Mouse (Mus musculus) embryonic facial prominence, embryonic 15.5 days (tissue): ENCODE measurements around the gene Fam110a. TPM values are rescaled to one million over a fixed set of nuclear protein-coding genes. Genes with fewer than 3 reads are reported as not detected.

Experiments used
- ATAC-seq: fragments of 200-750 bp; cut with Nextera tagmentation; 2 replicates; pipeline ENCODE4 v1.8.0; 2017; ENCODE audit warnings: low read depth, moderate TSS enrichment; ENCODE audit not compliant: insufficient number of reproducible peaks, low FRiP score, low TSS enrichment
- H3K27ac ChIP-seq: fragments of 300-500 bp; sonication (generic); replicated peaks from 2 replicates; pipeline ENCODE4 v1.5.1; 2015; ENCODE audit warnings: mild to moderate bottlenecking, inconsistent platforms
- H3K27me3 ChIP-seq: fragments of 300-500 bp; sonication (generic); 2 replicates; pipeline ENCODE4 v1.6.1; 2015; ENCODE audit warnings: inconsistent platforms
- H3K36me3 ChIP-seq: fragments of 300-500 bp; sonication (generic); 2 replicates; pipeline ENCODE4 v1.6.1; 2015; ENCODE audit warnings: mild to moderate bottlenecking, inconsistent platforms
- H3K4me1 ChIP-seq: fragments of 300-500 bp; sonication (generic); 2 replicates; pipeline ENCODE4 v1.6.1; 2015; ENCODE audit warnings: inconsistent platforms
- H3K4me2 ChIP-seq: fragments of 300-500 bp; sonication (generic); replicated peaks from 2 replicates; pipeline ENCODE4 v1.6.1; 2015; ENCODE audit warnings: mild to moderate bottlenecking, inconsistent platforms
- H3K4me3 ChIP-seq: fragments of 300-500 bp; sonication (generic); replicated peaks from 2 replicates; pipeline ENCODE4 v1.5.1; 2015; ENCODE audit warnings: mild to moderate bottlenecking, inconsistent platforms
- H3K9ac ChIP-seq: fragments of 300-500 bp; sonication (generic); 2 replicates; pipeline ENCODE4 v1.6.1; 2015; ENCODE audit warnings: inconsistent platforms
- H3K9me3 ChIP-seq: fragments of 300-500 bp; sonication (generic); replicated peaks from 2 replicates; pipeline ENCODE4 v1.6.1; 2016; ENCODE audit warnings: inconsistent platforms
- WGBS: fragments of 180-500 bp; shearing (Covaris S2); methylation state at CpG from one replicate; pipeline ENCODE4 v1.1.7; 2015; 5-methylcytosine and 5-hydroxymethylcytosine counted together
- polyA plus RNA-seq: library from polyadenylated mRNA; unstranded; fragments of >200 nt; fragmentation: Nextera tagmentation; extraction: Ambion mirVana; gene quantifications from 2 replicates; pipeline ENCODE4 v1.2.1, GENCODE M21; 2015

Fam110a gene
- polyA plus RNA-seq = 29.5 and 30.7 TPM in 2 replicates

GRCm38 (mm10) chr2:151979470-151980354, at the start of gene Fam110a:
Gene Fam110a, minus strand, starts transcription at chr2:151980219.
- Histone ChIP-seq H3K9ac (peak within 1 kb of the TSS; percentile 66), H3K27ac (peak within 1 kb of the TSS; percentile 22; the same call in 1 of the 2 replicates), H3K36me3 (no peaks in the 10 kb centered on the region), H3K4me3 (peak within 1 kb of the TSS; percentile 74), H3K4me1 (peaks cover 35% of the 10 kb centered on the region), H3K9me3 (no peaks in the 10 kb centered on the region), H3K4me2 (peak within 1 kb of the TSS; percentile 84), H3K27me3 (0 out of 2 replicates have a peak, but pooled peaks cover 5% of the 10 kb centered on the region)
- peak; percentile 73 for ATAC-seq
- WGBS = under 1% methylated on average over 45 of the region's 46 CpGs

GRCm38 (mm10) chr2:152029252-152030082, 49.4 kb upstream of the Fam110a start:
- Histone ChIP-seq H3K27ac (no peak overlapping the region), H3K4me3 (peak overlapping the region; percentile 67), H3K9ac (peak overlapping the region; percentile 21; the same call in 1 of the 2 replicates), H3K4me2 (peak overlapping the region; percentile 94), H3K36me3 (no peaks in the 10 kb centered on the region), H3K4me1 (peaks cover 6% of the 10 kb centered on the region), H3K9me3 (no peaks in the 10 kb centered on the region), H3K27me3 (peaks cover 41% of the 10 kb centered on the region)
- WGBS = 1% methylated on average over 54 of the region's 54 CpGs
- ATAC-seq = peak; percentile 85

DNA sequence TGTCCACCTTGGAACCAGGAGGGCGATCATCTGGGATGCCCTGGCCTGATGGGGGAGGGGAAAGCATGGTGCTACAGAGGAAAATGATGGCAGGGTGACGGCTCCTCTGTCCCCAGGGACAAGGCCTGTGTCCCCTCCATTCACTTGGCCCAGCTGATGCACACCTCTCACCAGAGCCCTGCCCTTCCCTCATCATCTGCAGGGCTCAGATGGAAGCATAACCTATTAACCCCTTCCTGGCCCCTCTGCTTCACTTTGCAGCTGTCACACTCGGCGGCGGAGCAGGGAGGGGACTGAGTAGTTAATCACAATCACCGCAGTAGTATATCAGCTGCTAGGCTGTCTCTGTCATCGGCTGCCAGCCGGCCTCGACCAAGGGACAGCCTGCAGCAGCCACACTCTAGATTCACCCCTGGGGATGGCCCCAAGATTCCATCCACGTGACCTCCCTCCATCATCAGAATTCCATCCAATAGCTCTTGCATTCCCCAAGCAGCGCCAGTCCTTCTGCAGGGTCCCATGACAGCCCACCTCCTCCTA, 44.9 kb upstream of the Fam110a start:
- ATAC-seq = peak; percentile 55; the same call in 1 of the 2 replicates
- Histone ChIP-seq H3K9ac (no peak overlapping the region), H3K36me3 (no peaks in the 10 kb centered on the region), H3K4me2 (no peak overlapping the region), H3K27me3 (peaks cover 17% of the 10 kb centered on the region), H3K27ac (no peak overlapping the region), H3K4me3 (no peak overlapping the region), H3K9me3 (no peaks in the 10 kb centered on the region), H3K4me1 (peaks cover 6% of the 10 kb centered on the region)
- WGBS = 56% methylated on average over 11 of the region's 11 CpGs

GRCm38 (mm10) chr2:152022022-152022421, 42.0 kb upstream of the Fam110a start:
- Histone ChIP-seq H3K4me3 (no peak overlapping the region), H3K36me3 (no peaks in the 10 kb centered on the region), H3K9me3 (no peaks in the 10 kb centered on the region), H3K9ac (no peak overlapping the region), H3K27me3 (peaks cover 7% of the 10 kb centered on the region; the same call in 1 of the 2 replicates), H3K4me2 (no peak overlapping the region), H3K27ac (no peak overlapping the region), H3K4me1 (no peaks in the 10 kb centered on the region)
- ATAC-seq = no peak

GRCm38 (mm10) chr2:152020255-152020654, 40.2 kb upstream of the Fam110a start:
- Histone ChIP-seq H3K4me2 (no peak overlapping the region), H3K9me3 (no peaks in the 10 kb centered on the region), H3K9ac (no peak overlapping the region), H3K4me1 (no peaks in the 10 kb centered on the region), H3K4me3 (no peak overlapping the region), H3K27me3 (no peaks in the 10 kb centered on the region; the same call in 1 of the 2 replicates), H3K36me3 (no peaks in the 10 kb centered on the region), H3K27ac (no peak overlapping the region)
- WGBS = 23% methylated on average over 6 of the region's 6 CpGs
- ATAC-seq = no peak

DNA sequence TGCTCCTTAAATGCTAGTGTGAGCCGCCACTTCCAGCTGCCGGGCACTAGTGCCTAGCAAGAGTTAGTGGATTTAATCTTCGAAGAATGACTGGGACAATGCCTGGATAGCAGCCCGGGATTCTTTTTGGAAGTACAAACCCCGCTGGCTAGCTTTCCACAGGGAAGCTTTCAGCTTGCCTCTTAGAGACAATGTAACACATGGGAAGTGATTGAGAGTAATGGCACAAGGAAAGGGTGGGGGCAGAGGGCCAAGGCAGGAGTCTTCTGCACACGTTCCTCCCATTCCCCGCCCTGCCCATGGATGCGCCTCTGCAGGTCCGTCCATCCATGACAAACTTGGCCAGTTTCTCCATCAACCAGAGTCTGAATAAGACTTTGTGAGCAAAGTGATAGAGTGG, 36.6 kb upstream of the Fam110a start:
- H3K4me3 ChIP-seq = no peak overlapping the region
- H3K4me2 ChIP-seq = no peak overlapping the region
- H3K9me3 ChIP-seq = no peaks in the 10 kb centered on the region
- H3K9ac ChIP-seq = no peak overlapping the region
- no peak overlapping the region for H3K27ac ChIP-seq
- no peaks in the 10 kb centered on the region for H3K27me3 ChIP-seq
- H3K36me3 ChIP-seq = no peaks in the 10 kb centered on the region
- H3K4me1 ChIP-seq = 0 out of 2 replicates have a peak, but pooled peaks cover 5% of the 10 kb centered on the region
- WGBS = 73% methylated on average over 9 of the region's 9 CpGs
- ATAC-seq = no peak

DNA sequence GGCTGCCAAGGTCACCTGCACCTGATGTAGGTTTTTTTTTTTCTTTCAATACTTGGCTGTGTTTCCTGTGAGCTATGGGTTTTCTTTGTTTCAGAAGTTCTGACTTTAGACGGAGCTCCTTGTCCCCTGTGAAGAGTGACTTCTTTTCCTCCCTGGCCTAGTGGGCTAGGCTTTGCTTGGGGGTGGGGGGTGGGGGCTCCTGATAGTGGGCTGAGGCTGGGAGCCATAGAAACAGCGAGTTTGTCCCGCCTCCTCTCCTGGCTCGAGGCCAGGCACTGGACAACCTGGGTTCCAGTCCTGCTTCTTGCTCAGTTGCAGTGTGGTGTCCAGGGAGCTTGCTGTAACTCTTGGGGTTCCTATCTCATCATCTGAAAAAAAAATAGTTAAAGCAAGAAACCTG, 36.0 kb upstream of the Fam110a start:
- Histone ChIP-seq H3K4me1 (0 out of 2 replicates have a peak, but pooled peaks cover 5% of the 10 kb centered on the region), H3K9ac (no peak overlapping the region), H3K27ac (no peak overlapping the region), H3K9me3 (no peaks in the 10 kb centered on the region), H3K4me2 (no peak overlapping the region), H3K27me3 (no peaks in the 10 kb centered on the region), H3K4me3 (no peak overlapping the region), H3K36me3 (no peaks in the 10 kb centered on the region)
- ATAC-seq = no peak
- 36% methylated on average over 4 of the region's 4 CpGs for WGBS

DNA sequence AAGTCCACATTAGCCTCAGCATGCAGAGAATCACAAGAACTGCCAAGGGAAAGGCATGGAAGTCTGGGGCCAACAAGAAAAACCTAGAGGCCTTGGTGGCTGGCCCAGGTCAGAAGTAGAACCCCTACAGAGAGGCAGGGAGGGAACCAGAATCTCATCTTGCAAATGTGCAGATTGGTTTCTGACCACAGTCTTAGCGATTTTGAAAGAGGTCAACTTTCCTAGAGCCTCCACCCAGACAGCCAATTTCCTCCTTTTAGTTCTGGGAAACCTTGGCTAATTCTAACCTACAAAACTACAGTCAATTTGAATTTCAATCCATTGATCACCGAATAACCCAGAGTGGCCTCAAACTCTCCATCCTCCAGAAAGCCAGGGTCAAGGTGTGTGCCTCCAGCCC, 32.7 kb upstream of the Fam110a start:
- no peaks in the 10 kb centered on the region for H3K27me3 ChIP-seq
- H3K36me3 ChIP-seq = no peaks in the 10 kb centered on the region
- 71% methylated on average over 2 of the region's 2 CpGs for WGBS
- H3K9me3 ChIP-seq = no peaks in the 10 kb centered on the region
- H3K4me2 ChIP-seq = no peak overlapping the region
- H3K4me1 ChIP-seq = 0 out of 2 replicates have a peak, but pooled peaks cover 5% of the 10 kb centered on the region
- no peak for ATAC-seq
- no peak overlapping the region for H3K9ac ChIP-seq
- H3K4me3 ChIP-seq = no peak overlapping the region
- no peak overlapping the region for H3K27ac ChIP-seq

DNA sequence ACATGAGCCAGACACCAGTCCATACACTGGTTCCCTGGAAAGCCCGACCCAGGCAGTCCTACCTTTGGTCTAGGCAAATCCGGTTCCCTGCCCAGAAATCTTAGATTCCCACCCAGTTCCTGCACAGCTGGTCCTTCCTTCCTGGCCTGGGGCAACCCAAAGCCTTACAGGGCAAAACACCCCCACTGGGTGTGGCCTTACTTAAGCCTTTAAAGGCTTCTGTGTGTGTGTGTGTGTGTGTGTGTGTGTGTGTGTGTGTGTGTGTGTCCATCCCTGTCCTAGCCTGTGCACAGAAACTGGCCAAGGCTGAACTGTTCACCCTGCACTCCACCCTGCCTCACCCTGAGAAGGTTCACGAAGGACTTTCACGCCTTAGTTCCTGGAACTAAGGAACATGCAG, 32.2 kb upstream of the Fam110a start:
- ATAC-seq = no peak
- no peak overlapping the region for H3K27ac ChIP-seq
- H3K4me2 ChIP-seq = no peak overlapping the region
- 0 out of 2 replicates have a peak, but pooled peaks cover 5% of the 10 kb centered on the region for H3K4me1 ChIP-seq
- H3K27me3 ChIP-seq = no peaks in the 10 kb centered on the region
- no peaks in the 10 kb centered on the region for H3K36me3 ChIP-seq
- no peak overlapping the region for H3K9ac ChIP-seq
- no peaks in the 10 kb centered on the region for H3K9me3 ChIP-seq
- no peak overlapping the region for H3K4me3 ChIP-seq
- WGBS = 67% methylated on average over 4 of the region's 4 CpGs

GRCm38 (mm10) chr2:152011724-152012123, 31.7 kb upstream of the Fam110a start:
- no peaks in the 10 kb centered on the region for H3K27me3 ChIP-seq
- H3K4me3 ChIP-seq = no peak overlapping the region
- 0 out of 2 replicates have a peak, but pooled peaks cover 5% of the 10 kb centered on the region for H3K4me1 ChIP-seq
- no peaks in the 10 kb centered on the region for H3K9me3 ChIP-seq
- no peak overlapping the region for H3K9ac ChIP-seq
- WGBS = 41% methylated on average over 2 of the region's 2 CpGs
- no peaks in the 10 kb centered on the region for H3K36me3 ChIP-seq
- H3K4me2 ChIP-seq = no peak overlapping the region
- H3K27ac ChIP-seq = no peak overlapping the region
- no peak for ATAC-seq

- Histone ChIP-seq H3K36me3 (no peaks in the 10 kb centered on the region), H3K27ac (no peak overlapping the region), H3K9me3 (no peaks in the 10 kb centered on the region), H3K4me3 (no peak overlapping the region), H3K9ac (no peak overlapping the region), H3K27me3 (no peaks in the 10 kb centered on the region), H3K4me1 (0 out of 2 replicates have a peak, but pooled peaks cover 5% of the 10 kb centered on the region), H3K4me2 (no peak overlapping the region)
- no peak for ATAC-seq
- 87% methylated on average over 7 of the region's 7 CpGs for WGBS
These were observed 30.6 kb upstream of the Fam110a start for GRCm38 (mm10) chr2:152010661-152011060.
